Mouse (Mus musculus): ENCODE results near the gene Stat4.

Stat4 gene

GRCm38 (mm10) chr1:52144907-52145306 lies 158.0 kb downstream of the Stat4 start:
- no peak for DNase-seq (ENCODE audit: low read depth, low spot score)

- peak; percentile 51 for DNase-seq (ENCODE audit: low read depth, low spot score)
Measured at GRCm38 (mm10) chr1:52146214-52146970, 159.4 kb downstream of the Stat4 start.

- no peak for DNase-seq (ENCODE audit: low read depth, low spot score)
Measured at GRCm38 (mm10) chr1:52147431-52147830, 160.5 kb downstream of the Stat4 start.

GRCm38 (mm10) chr1:52148178-52148577 lies 161.2 kb downstream of the Stat4 start:
- no peak for DNase-seq (ENCODE audit: low read depth, low spot score)

GRCm38 (mm10) chr1:52148696-52149095 lies 161.7 kb downstream of the Stat4 start:
- DNase-seq (ENCODE audit: low read depth, low spot score), result no peak

- DNase-seq (ENCODE audit: low read depth, low spot score), result no peak
Measured at GRCm38 (mm10) chr1:52149934-52150346, 163.0 kb downstream of the Stat4 start.

- DNase-seq (ENCODE audit: low read depth, low spot score), result no peak
Measured at GRCm38 (mm10) chr1:52150676-52151075, 163.7 kb downstream of the Stat4 start.

- no peak for DNase-seq (ENCODE audit: low read depth, low spot score)
Measured at GRCm38 (mm10) chr1:52151166-52151565, 164.2 kb downstream of the Stat4 start.

GRCm38 (mm10) chr1:52152369-52152768 lies 165.4 kb downstream of the Stat4 start:
- no peak for DNase-seq (ENCODE audit: low read depth, low spot score)

- no peak for DNase-seq (ENCODE audit: low read depth, low spot score)
Measured at GRCm38 (mm10) chr1:52152936-52153335, 166.0 kb downstream of the Stat4 start.

- no peak for DNase-seq (ENCODE audit: low read depth, low spot score)
Measured at GRCm38 (mm10) chr1:52154890-52155289, 167.9 kb downstream of the Stat4 start.

GRCm38 (mm10) chr1:52156351-52156750 lies 169.4 kb downstream of the Stat4 start:
- DNase-seq (ENCODE audit: low read depth, low spot score), result no peak

All from embryo, embryonic 11.5 days (tissue).